ENCODE assay signal across 1 mouse cellular context in genomic region chr1:91216504-91217267, GRCm38 (mm10).
TF ChIP-seq lines count a peak whose summit lies in the region.

No protein-coding gene starts in this region.

TF ChIP-seq in MEL, 35 proteins besides CTCF, POLR2A, EP300 and RAD21 (continued from another document):
- TF ChIP-seq ZKSCAN1 (IDR thresholded peaks at IDR 0.05; ENCODE audit: low read depth, low read length) (peak; percentile 98), MXI1 (IDR thresholded peaks at IDR 0.05; ENCODE audit: low read depth, low read length) (peak; percentile 32; the same call in 1 of the 2 replicates), UBTF (IDR thresholded peaks at IDR 0.05; ENCODE audit: borderline replicate concordance, insufficient read depth, low read depth, low read length) (no peak), HCFC1 (IDR thresholded peaks at IDR 0.05; ENCODE audit: low read depth, low read length) (no peak), MAFK (IDR thresholded peaks at IDR 0.05; ENCODE audit: borderline replicate concordance, low read depth, low read length) (no peak), ETS1 (IDR thresholded peaks at IDR 0.05; ENCODE audit: low read depth, low read length) (peak; percentile 52; the same call in 1 of the 2 replicates), TCF12 (IDR thresholded peaks at IDR 0.05; ENCODE audit: low read depth, low read length) (peak; percentile 55; the same call in 1 of the 2 replicates), TBP (IDR thresholded peaks at IDR 0.05; ENCODE audit: low read depth, low read length) (peak; percentile 41; the same call in 1 of the 2 replicates)
